Mouse (Mus musculus) spleen, adult 2 months (tissue): Measurements from ENCODE around the gene Hist2h2ac.
"Not testable (repeated sequence)": the region's sequence is repeated elsewhere in the genome, so short reads cannot be mapped to it uniquely, and the experiment has no call there.

Source experiments
- CTCF ChIP-seq: fragments of 200-500 bp; IDR thresholded peaks from 2 replicates; pipeline ENCODE4 v1.5.1; 2011; ENCODE audit warnings: mild to moderate bottlenecking, inconsistent platforms; ENCODE audit not compliant: insufficient read depth, insufficient read length, insufficient replicate concordance; ENCODE audit errors: extremely low read depth
- POLR2A ChIP-seq: fragments of 200-500 bp; IDR thresholded peaks from 2 replicates; pipeline ENCODE4 v1.6.1; 2011; ENCODE audit warnings: low read depth, low read length, inconsistent platforms

GRCm38 (mm10) chr3:96268776-96269378 lies 48.2 kb upstream of the Hist2h2ac start:
- not testable (repeated sequence) for TF ChIP-seq CTCF, POLR2A
